Mouse (Mus musculus): ENCODE data around the gene Gm43302. TPM values are rescaled to one million over a fixed set of nuclear protein-coding genes. Genes with fewer than 3 reads are reported as not detected.

Gm43302 gene
- 0.54 TPM for polyA plus RNA-seq (2014; fragmentation: Illumina TruSeq; extraction: RNeasy Lipid Tissue Mini Kit (QIAGEN cat#74804); ENCODE audit: low read depth, low replicate concordance)

GRCm38 (mm10) chr5:105293226-105294165 is at the start of gene Gm43302, which contains the start of gene Gbp6:
Gene Gm43302 (minus strand): TSS chr5:105293695.
Gene Gbp6 (minus strand): TSS chr5:105293698.

DNA sequence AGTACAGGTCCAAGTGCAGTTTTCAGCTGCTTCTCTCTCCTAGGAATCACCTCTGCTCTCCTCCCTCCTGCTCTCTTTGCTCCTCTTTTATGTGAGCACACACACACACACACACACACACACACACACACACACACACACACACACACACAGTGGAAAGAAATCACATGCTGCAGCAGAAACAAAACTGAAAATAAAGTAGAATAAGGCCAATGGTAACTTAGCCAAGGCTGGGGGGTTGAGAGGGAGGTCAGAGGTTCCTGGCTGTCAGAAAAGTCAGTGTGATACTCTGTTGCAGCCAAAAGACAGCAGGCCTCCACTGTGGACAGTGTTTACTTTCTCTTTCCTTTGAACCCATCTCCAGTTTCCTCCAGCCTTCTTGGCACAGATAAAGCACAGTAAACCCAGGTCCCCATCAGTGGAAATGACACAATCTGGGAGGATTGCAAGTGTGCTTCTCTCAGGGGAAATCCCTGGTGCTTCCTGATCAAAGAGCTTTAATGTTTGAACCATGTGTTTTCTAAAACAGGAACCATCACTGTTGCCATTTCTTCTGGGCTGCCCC is 53.9 kb downstream of the Gm43302 start, which contains the start of gene Gbp10:
TSS of gene Gbp10 (minus strand) at position 51 of the 565 bp plus-strand sequence.

Other genes starting within 250 kb of the Gm43302 start
- gene Gbp9, start 154.2 kb downstream of the Gm43302 start, polyA plus RNA-seq (2014; fragmentation: Illumina TruSeq; extraction: RNeasy Lipid Tissue Mini Kit (QIAGEN cat#74804); ENCODE audit: low read depth, low replicate concordance): 17.3 TPM
- gene Gbp8, start 154.2 kb downstream of the Gm43302 start, polyA plus RNA-seq (2014; fragmentation: Illumina TruSeq; extraction: RNeasy Lipid Tissue Mini Kit (QIAGEN cat#74804); ENCODE audit: low read depth, low replicate concordance): 10.5 TPM
- 14.8 TPM for gene Gbp4, start 154.1 kb downstream of the Gm43302 start, polyA plus RNA-seq (2014; fragmentation: Illumina TruSeq; extraction: RNeasy Lipid Tissue Mini Kit (QIAGEN cat#74804); ENCODE audit: low read depth, low replicate concordance)
- gene Gbp10, start 54.2 kb downstream of the Gm43302 start, polyA plus RNA-seq (2014; fragmentation: Illumina TruSeq; extraction: RNeasy Lipid Tissue Mini Kit (QIAGEN cat#74804); ENCODE audit: low read depth, low replicate concordance): 2.1 TPM
- 25.3 TPM for gene Gbp6, start within 50 bp of the Gm43302 start, polyA plus RNA-seq (2014; fragmentation: Illumina TruSeq; extraction: RNeasy Lipid Tissue Mini Kit (QIAGEN cat#74804); ENCODE audit: low read depth, low replicate concordance)
- 27.0 TPM for gene Lrrc8b, start 122.1 kb upstream of the Gm43302 start, polyA plus RNA-seq (2014; fragmentation: Illumina TruSeq; extraction: RNeasy Lipid Tissue Mini Kit (QIAGEN cat#74804); ENCODE audit: low read depth, low replicate concordance)
- 10.6 TPM for gene Lrrc8c, start 225.7 kb upstream of the Gm43302 start, polyA plus RNA-seq (2014; fragmentation: Illumina TruSeq; extraction: RNeasy Lipid Tissue Mini Kit (QIAGEN cat#74804); ENCODE audit: low read depth, low replicate concordance)